Mouse (Mus musculus) monocyte, adult 5-6 weeks (primary cell): Measurements from ENCODE around the gene Jak2. TPM values are rescaled to one million over a fixed set of nuclear protein-coding genes. Genes with fewer than 3 reads are reported as not detected.

Experiments
- ATAC-seq: fragments of 153-309, 156-312 bp; replicated peaks from 2 replicates; pipeline ENCODE4 v1.8.0; 2017; ENCODE audit warnings: mild to moderate bottlenecking; ENCODE audit not compliant: low TSS enrichment, insufficient number of reproducible peaks, severe bottlenecking, poor library complexity, low FRiP score
- total RNA-seq: library from RNA; stranded (forward); fragments of 200-1000, 200-491, 200-594 nt; gene quantifications from 3 replicates; pipeline ENCODE4 v1.2.3, GENCODE M21; 2017

Gene Jak2
- total RNA-seq, result 123 to 164 TPM (median 125 TPM) in 3 replicates

GRCm38 (mm10) chr19:29251191-29251957 lies at the start of gene Jak2:
TSS of gene Jak2 (plus strand) at chr19:29251828.
- peak; percentile 51; the same call in 1 of the 2 replicates for ATAC-seq

- ATAC-seq, result no peak
These were observed 48.3 kb upstream of the Jak2 start for GRCm38 (mm10) chr19:29203337-29203736.

- ATAC-seq, result no peak
These were observed 47.0 kb upstream of the Jak2 start for GRCm38 (mm10) chr19:29204583-29204982.

GRCm38 (mm10) chr19:29205267-29205666 lies 46.4 kb upstream of the Jak2 start:
- no peak for ATAC-seq

GRCm38 (mm10) chr19:29209898-29210297 lies 41.7 kb upstream of the Jak2 start:
- peak; percentile 93 for ATAC-seq

- no peak for ATAC-seq
These were observed 41.3 kb upstream of the Jak2 start for GRCm38 (mm10) chr19:29210319-29210718.

GRCm38 (mm10) chr19:29215811-29216509 lies 35.7 kb upstream of the Jak2 start:
- no peak for ATAC-seq

- ATAC-seq, result no peak
These were observed 29.8 kb upstream of the Jak2 start for GRCm38 (mm10) chr19:29221867-29222266.

- ATAC-seq, result no peak
These were observed 26.7 kb upstream of the Jak2 start for GRCm38 (mm10) chr19:29224968-29225367.

- ATAC-seq, result no peak
These were observed 24.6 kb upstream of the Jak2 start for GRCm38 (mm10) chr19:29226996-29227395.

- peak; percentile 92 for ATAC-seq
These were observed 23.6 kb upstream of the Jak2 start for GRCm38 (mm10) chr19:29227941-29228590.

- no peak for ATAC-seq
These were observed 22.6 kb upstream of the Jak2 start for GRCm38 (mm10) chr19:29228989-29229388.

- no peak for ATAC-seq
These were observed 18.9 kb upstream of the Jak2 start for GRCm38 (mm10) chr19:29232738-29233137.

- no peak for ATAC-seq
These were observed 14.8 kb upstream of the Jak2 start for GRCm38 (mm10) chr19:29236658-29237385.

- no peak for ATAC-seq
These were observed 13.5 kb upstream of the Jak2 start for GRCm38 (mm10) chr19:29238171-29238570.

- ATAC-seq, result peak; percentile 51; the same call in 1 of the 2 replicates
These were observed 12.0 kb upstream of the Jak2 start for GRCm38 (mm10) chr19:29239513-29240235.

- no peak for ATAC-seq
These were observed 11.0 kb upstream of the Jak2 start for GRCm38 (mm10) chr19:29240676-29241075.

- peak; percentile 66; the same call in 1 of the 2 replicates for ATAC-seq
These were observed 10.0 kb upstream of the Jak2 start for GRCm38 (mm10) chr19:29241581-29241980.
